Mouse (Mus musculus): ENCODE data around the gene Ggact.

DNA sequence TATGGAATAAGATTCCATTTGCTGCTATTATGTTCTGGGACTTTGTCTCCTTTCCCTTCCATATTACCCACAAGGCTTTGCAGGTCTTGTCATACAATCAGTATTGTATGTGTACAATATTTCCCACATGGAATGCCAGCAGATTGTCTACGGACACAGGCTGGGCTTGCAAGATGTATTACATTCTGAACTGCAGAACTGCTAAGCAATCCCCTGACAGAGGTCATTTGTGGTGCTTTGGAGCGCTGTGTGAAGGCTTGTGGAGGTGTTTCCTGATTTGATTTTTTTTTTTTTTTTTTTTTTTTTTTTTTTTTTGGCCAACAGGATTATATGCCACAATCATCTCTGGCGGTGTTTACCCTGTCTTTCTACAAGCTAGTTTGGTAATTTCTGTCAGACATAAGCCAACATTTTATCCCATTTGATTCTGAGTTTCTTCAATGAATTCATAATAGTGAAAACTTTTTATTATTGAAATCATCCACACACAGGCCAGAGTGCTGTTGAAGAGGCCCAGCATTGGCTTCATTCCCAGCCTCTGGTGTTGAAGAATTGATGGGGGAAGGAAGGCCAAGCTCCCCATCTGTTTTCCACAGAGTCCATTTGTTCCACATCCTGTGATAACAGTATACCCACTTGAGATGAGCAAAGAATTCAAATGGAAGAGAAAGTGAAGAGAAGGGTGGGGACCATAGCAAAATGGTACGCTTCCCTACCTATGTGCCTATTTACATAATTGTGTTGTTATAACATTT, 45.8 kb downstream of the Ggact start:
- TF ChIP-seq CTCF (IDR thresholded peaks at IDR 0.05; ENCODE audit: control insufficient read depth, insufficient read depth, insufficient read length), result no peak
- TF ChIP-seq MAX (IDR thresholded peaks at IDR 0.05), result no peak
- TF ChIP-seq FOSL1 (IDR thresholded peaks at IDR 0.05; ENCODE audit: insufficient read depth, low read length, poor library complexity, severe bottlenecking), result no peak
- TF ChIP-seq MYOD1 (IDR thresholded peaks at IDR 0.05; ENCODE audit: control insufficient read depth, insufficient read length, low read depth), result no peak
- TF ChIP-seq CEBPB (IDR thresholded peaks at IDR 0.05; ENCODE audit: low read depth), result no peak
- TF ChIP-seq MYOG (IDR thresholded peaks at IDR 0.05; ENCODE audit: control insufficient read depth, extremely low read depth, insufficient read length), result no peak
- TF ChIP-seq USF1 (IDR thresholded peaks at IDR 0.05; ENCODE audit: low read depth), result no peak
